Mouse (Mus musculus) forebrain, postnatal 0 days (tissue): ENCODE measurements at regions not wholly inside any gene's neighbourhood (a gene's known extent, or its start where the extent isn't known, plus 50 kb on each side); places are given as distances from the start of the nearest gene placed in this dataset.

ENCODE experiments used
- ATAC-seq: fragments of 200-750 bp; cut with Nextera tagmentation; 2 replicates; pipeline ENCODE4 v1.8.0; 2017; ENCODE audit warnings: mild to moderate bottlenecking, moderate library complexity
- DNase-seq: peaks from one replicate; pipeline ENCODE4 v3.0.0-alpha.2; 2015
- H3K27ac ChIP-seq: fragments of 300-500 bp; sonication (generic); 2 replicates; pipeline ENCODE4 v1.5.1; 2014; ENCODE audit warnings: low read depth, mild to moderate bottlenecking, antibody characterized with exemption, low read length, moderate library complexity, mixed read lengths
- H3K27me3 ChIP-seq: fragments of 300-500 bp; sonication (generic); 2 replicates; pipeline ENCODE4 v1.6.1; 2014; ENCODE audit warnings: mild to moderate bottlenecking, low read length, mixed read lengths; ENCODE audit not compliant: insufficient read depth
- H3K36me3 ChIP-seq: fragments of 300-500 bp; sonication (generic); 2 replicates; pipeline ENCODE4 v1.6.1; 2014; ENCODE audit warnings: mild to moderate bottlenecking, moderate library complexity; ENCODE audit not compliant: insufficient read depth
- H3K4me1 ChIP-seq: fragments of 300-500 bp; sonication (generic); 2 replicates; pipeline ENCODE4 v1.6.1; 2014; ENCODE audit warnings: antibody characterized with exemption; ENCODE audit not compliant: insufficient read depth
- H3K4me2 ChIP-seq: fragments of 300-500 bp; sonication (generic); 2 replicates; pipeline ENCODE4 v1.6.1; 2014; ENCODE audit warnings: low read depth, mild to moderate bottlenecking, moderate library complexity
- H3K4me3 ChIP-seq: fragments of 300-500 bp; sonication (generic); 2 replicates; pipeline ENCODE4 v1.5.1; 2014; ENCODE audit warnings: low read depth, low read length, mixed read lengths
- H3K9ac ChIP-seq: fragments of 300-500 bp; sonication (generic); 2 replicates; pipeline ENCODE4 v1.6.1; 2014; ENCODE audit warnings: mild to moderate bottlenecking
- H3K9me3 ChIP-seq: fragments of 300-500 bp; sonication (generic); 2 replicates; pipeline ENCODE4 v1.6.1; 2016; ENCODE audit warnings: low read length
- CTCF ChIP-seq: sonication (generic); IDR thresholded peaks from 2 replicates; pipeline ENCODE4 v1.5.1; 2016; ENCODE audit warnings: antibody characterized with exemption, control low read depth, low read depth
- WGBS: fragments of 180-500 bp; shearing (Covaris S2); extraction: QIAGEN DNeasy Blood & Tissue Kit; methylation state at CpG from one replicate; pipeline ENCODE4 v1.1.7; 2014; 5-methylcytosine and 5-hydroxymethylcytosine counted together

DNA sequence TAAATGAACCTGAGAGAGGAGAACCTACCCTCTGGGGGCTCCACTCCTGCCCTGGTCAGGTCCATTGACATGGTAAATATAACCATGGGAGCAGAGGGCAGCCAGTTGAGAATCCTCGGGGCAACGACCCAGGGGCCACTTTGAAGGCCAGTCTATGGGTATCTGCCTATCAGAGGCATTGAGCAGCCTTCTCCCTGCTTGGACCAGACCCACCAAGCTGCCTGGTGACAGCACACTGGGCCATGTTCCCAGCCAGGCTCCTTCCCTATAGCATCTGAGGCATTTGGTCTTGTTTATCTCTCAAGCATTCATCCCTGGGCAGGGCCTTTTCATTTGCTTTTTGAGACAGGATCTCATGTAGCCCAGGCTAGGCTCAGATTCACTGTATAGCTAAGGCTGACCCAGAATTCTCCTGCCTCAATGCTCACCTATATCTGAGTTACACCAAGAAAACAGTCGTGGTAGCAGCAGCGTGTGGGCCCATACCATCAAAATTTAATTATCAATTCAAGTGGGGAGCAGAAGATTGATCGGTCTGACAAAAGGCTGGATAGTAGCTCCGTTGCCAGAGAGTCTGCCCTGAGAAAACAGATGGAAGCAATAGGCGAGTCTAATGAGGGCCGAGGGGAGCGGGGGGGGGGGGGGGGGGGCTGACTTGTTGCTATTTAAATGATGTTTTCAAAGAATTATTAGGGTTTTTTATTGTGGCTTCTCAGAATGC, 141.7 kb downstream of the Tfap2c start:
- TF ChIP-seq CTCF = no peak
- Histone ChIP-seq H3K4me3 (no peak overlapping the region), H3K27ac (no peak overlapping the region), H3K9me3 (no peaks in the 10 kb centered on the region), H3K36me3 (no peaks in the 10 kb centered on the region), H3K4me1 (no peaks in the 10 kb centered on the region), H3K27me3 (no peaks in the 10 kb centered on the region), H3K9ac (no peak overlapping the region), H3K4me2 (no peak overlapping the region)
- 34% methylated on average over 9 of the region's 9 CpGs for WGBS
- DNase-seq (no peak), ATAC-seq (no peak)

DNA sequence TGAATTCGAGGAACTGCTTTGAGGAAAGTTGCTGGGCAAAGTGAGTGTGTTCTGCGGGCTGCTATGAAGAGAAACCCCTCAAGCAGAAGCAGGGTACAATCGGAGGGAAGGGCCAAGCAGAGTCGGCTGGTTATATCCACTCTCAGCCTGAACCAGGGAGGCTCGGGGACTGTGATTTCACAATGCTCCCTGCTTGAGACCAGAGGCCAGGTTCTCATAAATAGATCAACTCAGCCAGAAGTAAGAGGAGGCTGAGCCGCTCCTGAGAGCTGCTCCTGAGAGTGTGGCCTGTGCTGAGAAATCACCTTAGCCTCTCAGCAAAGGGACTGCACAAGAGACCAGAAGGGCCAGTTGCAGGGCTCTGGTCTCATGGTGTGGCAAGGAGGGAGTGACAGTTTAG, 149.6 kb downstream of the Tfap2c start:
- no peak overlapping the region for H3K4me2 ChIP-seq
- no peak for TF ChIP-seq CTCF
- no peak for DNase-seq
- no peaks in the 10 kb centered on the region for H3K36me3 ChIP-seq
- 22% methylated on average over 6 of the region's 6 CpGs for WGBS
- no peaks in the 10 kb centered on the region for H3K9me3 ChIP-seq
- no peaks in the 10 kb centered on the region for H3K27me3 ChIP-seq
- H3K27ac ChIP-seq = no peak overlapping the region
- H3K4me1 ChIP-seq = no peaks in the 10 kb centered on the region
- H3K9ac ChIP-seq = no peak overlapping the region
- H3K4me3 ChIP-seq = no peak overlapping the region
- ATAC-seq = no peak

DNA sequence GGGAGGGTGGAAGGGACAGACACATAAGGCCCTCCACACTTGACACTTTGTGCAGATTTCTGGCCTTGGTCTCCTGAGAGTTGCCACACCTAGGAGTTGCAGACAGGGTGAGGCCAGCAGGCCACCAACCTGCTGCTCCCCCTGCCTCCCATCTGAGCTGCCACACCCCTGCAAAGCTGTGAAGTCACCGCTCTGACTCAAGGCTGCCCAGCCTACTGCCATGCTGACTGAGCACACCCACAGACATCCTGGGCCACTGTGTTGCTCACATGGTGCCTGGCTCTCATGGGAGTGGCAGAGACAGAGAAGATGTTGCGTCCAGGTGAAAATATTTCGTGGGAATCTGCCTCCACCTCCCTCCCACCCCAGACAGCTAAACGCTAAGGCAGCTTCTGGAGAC, 150.3 kb downstream of the Tfap2c start:
- H3K9me3 ChIP-seq = no peaks in the 10 kb centered on the region
- H3K9ac ChIP-seq = no peak overlapping the region
- DNase-seq (no peak), ATAC-seq (no peak)
- H3K4me1 ChIP-seq = no peaks in the 10 kb centered on the region
- 84% methylated on average over 4 of the region's 4 CpGs for WGBS
- TF ChIP-seq CTCF = no peak
- no peak overlapping the region for H3K4me3 ChIP-seq
- H3K36me3 ChIP-seq = no peaks in the 10 kb centered on the region
- H3K27me3 ChIP-seq = no peaks in the 10 kb centered on the region
- no peak overlapping the region for H3K27ac ChIP-seq
- no peak overlapping the region for H3K4me2 ChIP-seq

DNA sequence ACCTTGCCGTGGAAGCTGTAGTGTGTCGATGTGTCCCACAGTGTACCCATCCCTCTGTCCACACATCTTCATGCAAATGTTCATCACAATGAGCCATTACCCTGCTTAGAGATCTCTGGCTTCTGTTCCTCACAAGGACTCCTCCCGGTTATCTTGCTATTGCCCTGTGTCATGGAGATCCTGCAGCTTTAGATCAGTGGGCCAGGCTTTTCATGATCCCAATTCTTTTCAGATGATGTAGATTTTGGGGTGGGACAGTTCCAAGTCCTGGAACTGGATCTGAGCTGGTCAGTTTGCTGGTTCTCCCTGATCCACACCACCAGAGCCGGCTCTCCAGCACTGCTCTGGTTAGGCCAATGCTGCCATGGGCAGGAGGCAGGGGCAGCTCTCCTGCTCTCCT, 161.2 kb downstream of the Tfap2c start:
- no peak overlapping the region for H3K4me3 ChIP-seq
- 72% methylated on average over 4 of the region's 4 CpGs for WGBS
- H3K9me3 ChIP-seq = no peaks in the 10 kb centered on the region
- H3K27me3 ChIP-seq = no peaks in the 10 kb centered on the region
- no peak for DNase-seq
- no peak overlapping the region for H3K4me2 ChIP-seq
- no peak for TF ChIP-seq CTCF
- no peaks in the 10 kb centered on the region for H3K36me3 ChIP-seq
- H3K9ac ChIP-seq = no peak overlapping the region
- no peaks in the 10 kb centered on the region for H3K4me1 ChIP-seq
- no peak for ATAC-seq
- H3K27ac ChIP-seq = no peak overlapping the region

DNA sequence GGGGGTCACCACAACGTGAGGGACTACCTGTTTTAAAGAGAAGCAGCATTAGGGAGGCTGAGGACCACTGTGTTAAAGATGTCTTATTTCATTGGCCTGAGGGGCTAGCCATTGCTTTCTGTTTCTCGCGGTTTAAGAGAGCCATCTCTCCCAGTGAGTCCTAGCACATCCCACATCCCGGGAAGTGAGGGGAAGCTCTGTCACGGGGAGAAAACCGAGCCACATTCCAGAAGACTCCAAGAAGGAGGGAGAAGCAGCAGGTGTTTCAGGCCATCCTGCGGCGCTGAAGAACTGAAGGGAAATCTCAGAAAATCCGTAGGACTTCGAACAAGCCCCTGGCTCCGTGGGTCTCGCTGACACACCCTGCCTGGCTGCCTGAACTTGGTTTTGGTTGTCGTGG, 177.3 kb downstream of the Tfap2c start:
- Histone ChIP-seq H3K4me3 (no peak overlapping the region), H3K9ac (no peak overlapping the region), H3K9me3 (no peaks in the 10 kb centered on the region), H3K4me2 (peak overlapping the region; percentile 85; the same call in 1 of the 2 replicates), H3K4me1 (0 out of 2 replicates have a peak, but pooled peaks cover 5% of the 10 kb centered on the region), H3K27me3 (peaks cover 21% of the 10 kb centered on the region; the same call in 1 of the 2 replicates), H3K36me3 (no peaks in the 10 kb centered on the region), H3K27ac (no peak overlapping the region)
- WGBS = 7% methylated on average over 13 of the region's 13 CpGs
- DNase-seq (no peak), ATAC-seq (no peak)
- no peak for TF ChIP-seq CTCF

DNA sequence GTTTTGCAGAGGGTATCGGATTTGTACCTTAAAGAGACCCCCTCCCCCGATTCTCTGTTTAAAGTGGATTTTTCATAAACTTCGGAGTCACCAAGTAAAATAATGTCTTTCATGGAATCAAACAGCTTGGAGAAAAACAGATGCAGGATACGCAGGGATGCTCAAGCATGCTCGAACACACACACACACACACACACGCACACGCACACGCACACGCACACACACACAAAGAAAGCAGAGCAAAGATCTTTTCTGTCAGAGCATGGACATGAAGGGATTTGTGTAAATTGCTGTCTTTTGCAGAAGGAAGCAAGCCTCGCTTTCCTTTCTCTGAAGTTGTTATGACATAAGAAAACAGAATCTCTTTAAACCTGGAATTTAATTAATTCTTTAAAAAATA, 178.2 kb downstream of the Tfap2c start:
- 0 out of 2 replicates have a peak, but pooled peaks cover 5% of the 10 kb centered on the region for H3K4me1 ChIP-seq
- DNase-seq (peak; percentile 48), ATAC-seq (no peak)
- H3K9me3 ChIP-seq = no peaks in the 10 kb centered on the region
- no peak overlapping the region for H3K27ac ChIP-seq
- peak overlapping the region; percentile 85 for H3K4me2 ChIP-seq
- peaks cover 27% of the 10 kb centered on the region for H3K27me3 ChIP-seq
- H3K4me3 ChIP-seq = peak overlapping the region; percentile 3; the same call in 1 of the 2 replicates
- H3K9ac ChIP-seq = no peak overlapping the region
- TF ChIP-seq CTCF = no peak
- 11% methylated on average over 10 of the region's 10 CpGs for WGBS
- H3K36me3 ChIP-seq = no peaks in the 10 kb centered on the region

DNA sequence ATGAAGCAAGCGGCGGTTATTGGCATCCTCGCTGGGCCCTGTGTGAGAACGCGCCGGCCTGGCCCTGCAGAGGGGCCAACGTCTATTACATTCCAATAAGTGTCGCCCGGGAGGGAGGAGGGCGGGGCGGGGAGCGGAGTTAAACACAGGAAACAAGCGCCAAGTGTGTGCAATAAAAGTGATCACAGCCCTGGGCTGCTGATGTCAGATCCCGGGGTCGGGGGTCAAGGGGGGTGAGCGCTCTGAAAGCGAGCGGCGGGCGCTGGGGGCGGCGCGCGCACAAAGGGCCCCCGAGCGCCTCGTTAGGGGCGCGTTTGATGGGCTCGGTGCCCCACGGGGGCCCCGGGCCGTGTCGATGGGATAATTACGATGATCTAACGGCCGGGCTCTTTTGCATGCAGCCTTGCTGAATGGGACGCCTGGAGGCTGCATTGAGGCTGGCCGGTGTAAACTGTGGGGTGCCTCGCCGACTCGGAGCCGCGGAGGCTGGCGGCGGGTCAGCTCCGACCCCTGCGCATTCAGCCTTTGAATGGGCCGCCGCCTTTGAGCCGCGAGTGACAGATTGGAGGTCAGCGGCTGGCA, 178.9 kb downstream of the Tfap2c start:
- Histone ChIP-seq H3K27ac (no peak overlapping the region), H3K4me2 (peak overlapping the region; percentile 85), H3K36me3 (no peaks in the 10 kb centered on the region), H3K9me3 (no peaks in the 10 kb centered on the region), H3K27me3 (peaks cover 32% of the 10 kb centered on the region), H3K9ac (peak overlapping the region; percentile 22; the same call in 1 of the 2 replicates), H3K4me3 (peak overlapping the region; percentile 39), H3K4me1 (0 out of 2 replicates have a peak, but pooled peaks cover 5% of the 10 kb centered on the region)
- DNase-seq (peak; percentile 74), ATAC-seq (peak; percentile 85)
- no peak for TF ChIP-seq CTCF
- WGBS = 2% methylated on average over 51 of the region's 53 CpGs
